Mouse (Mus musculus) olfactory bulb, adult 2 months (tissue): Measurements from ENCODE around the gene Glis2.

Experiments used
- CTCF ChIP-seq: fragments of 200-500 bp; IDR thresholded peaks from 2 replicates; pipeline ENCODE4 v1.5.1; 2012; ENCODE audit warnings: low read depth, mild to moderate bottlenecking, low read length, moderate library complexity; ENCODE audit not compliant: insufficient read depth
- POLR2A ChIP-seq: fragments of 200-500 bp; IDR thresholded peaks from 2 replicates; pipeline ENCODE4 v1.6.1; 2012; ENCODE audit warnings: mild to moderate bottlenecking, low read depth, low read length, moderate library complexity; ENCODE audit not compliant: insufficient read depth

- no peak for TF ChIP-seq CTCF
- no peak for TF ChIP-seq POLR2A
These were observed 60.2 kb downstream of the Glis2 start for GRCm38 (mm10) chr16:4654706-4655105.
